Mouse (Mus musculus): Measurements from ENCODE around the gene Pde9a.

DNA sequence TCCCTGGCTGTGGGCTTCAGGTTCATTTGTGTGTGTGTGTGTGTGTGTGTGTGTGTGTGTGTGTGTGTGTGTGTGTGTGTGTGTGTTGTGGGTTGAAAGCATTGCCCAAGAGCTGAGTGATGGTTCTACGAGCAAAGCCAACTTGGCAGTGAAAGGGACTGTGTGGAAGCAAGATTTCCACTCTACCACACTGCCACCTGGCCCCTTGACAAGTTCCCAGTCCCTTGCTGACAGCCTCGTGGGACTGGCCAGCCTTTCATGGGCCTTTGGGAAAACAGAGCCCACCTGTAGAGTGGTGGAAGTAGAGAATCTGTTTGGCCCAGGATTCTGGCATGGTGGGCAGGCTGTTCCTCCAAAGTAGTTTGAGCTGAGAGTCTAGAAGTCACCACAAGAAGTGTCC lies 7.8 kb downstream of the Pde9a start:
- TF ChIP-seq POLR2AphosphoS2 (IDR thresholded peaks at IDR 0.05; ENCODE audit: insufficient read length, low read depth) (no peak), POLR2A (IDR thresholded peaks at IDR 0.05; ENCODE audit: insufficient read length, low read depth) (no peak), REST (IDR thresholded peaks at IDR 0.05; ENCODE audit: insufficient read depth, insufficient read length) (no peak), USF1 (IDR thresholded peaks at IDR 0.05; ENCODE audit: low read depth) (no peak), E2F4 (IDR thresholded peaks at IDR 0.05; ENCODE audit: insufficient read depth) (no peak), MYOG (IDR thresholded peaks at IDR 0.05; ENCODE audit: control insufficient read depth in 1 of 3, insufficient read depth in 1 of 3, insufficient read length in 2 of 3, low read depth in 2 of 3) (no peak)

All from myocyte (in vitro differentiated cells).